Mouse (Mus musculus): Measurements from ENCODE around the gene 1700029P11Rik. TPM values are rescaled to one million over a fixed set of nuclear protein-coding genes. Genes with fewer than 3 reads are reported as not detected.

Gene 1700029P11Rik
- total and polyA plus RNA-seq, 3 experiments: 0.07 TPM; not detected in 2

- H3K9me3 ChIP-seq (replicated peaks; ENCODE audit: insufficient read depth, low read length): no peaks in the 10 kb centered on the region
- no peak for TF ChIP-seq NRF1 (IDR thresholded peaks at IDR 0.05; ENCODE audit: insufficient read depth, low read depth, low read length, poor library complexity, severe bottlenecking)
- no peak for TF ChIP-seq GABPA (IDR thresholded peaks at IDR 0.05; ENCODE audit: low read depth, low read length)
- no peak for TF ChIP-seq KAT2A (conservative IDR thresholded peaks at IDR 0.05; ENCODE audit: low read depth, low read length)
- no peak for TF ChIP-seq POLR2A (IDR thresholded peaks at IDR 0.05; ENCODE audit: control insufficient read depth in 1 of 2, insufficient read depth in 1 of 2, low read depth in 1 of 2, low read length in 2 of 2, poor library complexity in 1 of 2)
- TF ChIP-seq ELF1 (IDR thresholded peaks at IDR 0.05; ENCODE audit: low read depth, low read length): no peak
- TF ChIP-seq POLR2AphosphoS5 (IDR thresholded peaks at IDR 0.05; ENCODE audit: borderline replicate concordance, low read depth, low read length): no peak
- no peak for TF ChIP-seq JUND (IDR thresholded peaks at IDR 0.05; ENCODE audit: low read depth, low read length)
- peak; percentile 59 to 83 (median 79) for TF ChIP-seq CTCF (IDR thresholded peaks at IDR 0.05 in 2 of 3, conservative IDR thresholded peaks at IDR 0.05 in 1 of 3; ENCODE audit: control insufficient read depth in 1 of 3, insufficient read depth in 1 of 3, low read depth in 2 of 3, low read length in 3 of 3, poor library complexity in 1 of 3, severe bottlenecking in 1 of 3)
- TF ChIP-seq ZMIZ1 (IDR thresholded peaks at IDR 0.05; ENCODE audit: low read depth, low read length): no peak
- TF ChIP-seq HCFC1 (IDR thresholded peaks at IDR 0.05; ENCODE audit: low read depth, low read length): no peak
- TF ChIP-seq RAD21 (IDR thresholded peaks at IDR 0.05; ENCODE audit: low read depth, low read length): peak; percentile 84
- peak; percentile 70 for TF ChIP-seq ZC3H11A (IDR thresholded peaks at IDR 0.05; ENCODE audit: low read depth, low read length)
- no peak for TF ChIP-seq SIN3A (IDR thresholded peaks at IDR 0.05; ENCODE audit: low read length)
- no peak for TF ChIP-seq MAZ (IDR thresholded peaks at IDR 0.05; ENCODE audit: low read depth, low read length)
- peak; percentile 72 for TF ChIP-seq SMC3 (IDR thresholded peaks at IDR 0.05; ENCODE audit: low read depth, low read length)
- no peak for TF ChIP-seq MXI1 (IDR thresholded peaks at IDR 0.05; ENCODE audit: low read depth, low read length)
- H3K27ac ChIP-seq (ENCODE audit: control insufficient read depth, low read depth, low read length): no peak overlapping the region
- H3K4me1 ChIP-seq (ENCODE audit: control insufficient read depth in 1 of 2, insufficient read depth in 2 of 2, low read length in 2 of 2): peaks cover 0 to 5% of the 10 kb centered on the region in 2 experiments; a peak in 1 of 4 replicates
- H3K4me3 ChIP-seq (ENCODE audit: control insufficient read depth in 1 of 2, insufficient read depth in 1 of 2, low read depth in 2 of 2, low read length in 2 of 2): no peak overlapping the region
- H3K79me2 ChIP-seq (ENCODE audit: control insufficient read depth, insufficient read depth, low read length, poor library complexity): no peaks in the 10 kb centered on the region
- H3K27me3 ChIP-seq (ENCODE audit: control insufficient read depth in 1 of 2, insufficient read depth in 2 of 2, low read length in 2 of 2): no peaks in the 10 kb centered on the region
- peak; percentile 63 for DNase-seq (ENCODE audit: low read depth, low spot score)
- H3K36me3 ChIP-seq (ENCODE audit: control insufficient read depth in 1 of 2, insufficient read depth in 2 of 2, low read length in 2 of 2): no peaks in the 10 kb centered on the region
- H3K9ac ChIP-seq (ENCODE audit: control insufficient read depth, low read depth, low read length, poor library complexity, severe bottlenecking): no peak overlapping the region
Measured at GRCm38 (mm10) chr15:81938246-81938645, 42.1 kb upstream of the 1700029P11Rik start.

- DNase-seq (ENCODE audit: low read depth, low spot score): no peak
- Histone ChIP-seq H3K9ac (ENCODE audit: control insufficient read depth, low read depth, low read length, poor library complexity, severe bottlenecking) (no peak overlapping the region), H3K27ac (ENCODE audit: control insufficient read depth, low read depth, low read length) (no peak overlapping the region), H3K36me3 (ENCODE audit: control insufficient read depth in 1 of 2, insufficient read depth in 2 of 2, low read length in 2 of 2) (no peaks in the 10 kb centered on the region), H3K9me3 (replicated peaks; ENCODE audit: insufficient read depth, low read length) (no peaks in the 10 kb centered on the region), H3K4me1 (ENCODE audit: control insufficient read depth in 1 of 2, insufficient read depth in 2 of 2, low read length in 2 of 2) (peaks cover 0 to 3% of the 10 kb centered on the region in 2 experiments; a peak in 1 of 4 replicates), H3K79me2 (ENCODE audit: control insufficient read depth, insufficient read depth, low read length, poor library complexity) (no peaks in the 10 kb centered on the region), H3K27me3 (ENCODE audit: control insufficient read depth in 1 of 2, insufficient read depth in 2 of 2, low read length in 2 of 2) (no peaks in the 10 kb centered on the region), H3K4me3 (ENCODE audit: control insufficient read depth in 1 of 2, insufficient read depth in 1 of 2, low read depth in 2 of 2, low read length in 2 of 2) (no peak overlapping the region)
- no peak for TF ChIP-seq MYC (IDR thresholded peaks at IDR 0.05; ENCODE audit: low read depth, low read length)
- TF ChIP-seq TBP (IDR thresholded peaks at IDR 0.05; ENCODE audit: low read depth, low read length): no peak
- no peak for TF ChIP-seq POLR2AphosphoS2 (IDR thresholded peaks at IDR 0.05; ENCODE audit: low read length)
- no peak for TF ChIP-seq USF2 (IDR thresholded peaks at IDR 0.05; ENCODE audit: borderline replicate concordance in 1 of 2, insufficient read depth in 1 of 2, low read depth in 1 of 2, low read length in 2 of 2)
Measured at GRCm38 (mm10) chr15:81939157-81939715, 41.1 kb upstream of the 1700029P11Rik start.

All from MEL (cell line).